Mouse (Mus musculus) cerebellum, adult 9-10 months (tissue): Measurements from ENCODE around the gene Stac2.

Experiments used
- DNase-seq: peaks from one replicate; pipeline ENCODE4 v3.0.0; 2022

Stac2 gene

GRCm38 (mm10) chr11:97995564-97996288 is 57.5 kb downstream of the Stac2 start, which contains the start of gene Arl5c:
Gene Arl5c (minus strand): TSS chr11:97996181.
- no peak for DNase-seq

- peak; percentile 73 for DNase-seq
Measured at GRCm38 (mm10) chr11:97994539-97995100, 58.6 kb downstream of the Stac2 start.

GRCm38 (mm10) chr11:97988530-97989096 is 64.6 kb downstream of the Stac2 start:
- DNase-seq, result peak; percentile 95

DNA sequence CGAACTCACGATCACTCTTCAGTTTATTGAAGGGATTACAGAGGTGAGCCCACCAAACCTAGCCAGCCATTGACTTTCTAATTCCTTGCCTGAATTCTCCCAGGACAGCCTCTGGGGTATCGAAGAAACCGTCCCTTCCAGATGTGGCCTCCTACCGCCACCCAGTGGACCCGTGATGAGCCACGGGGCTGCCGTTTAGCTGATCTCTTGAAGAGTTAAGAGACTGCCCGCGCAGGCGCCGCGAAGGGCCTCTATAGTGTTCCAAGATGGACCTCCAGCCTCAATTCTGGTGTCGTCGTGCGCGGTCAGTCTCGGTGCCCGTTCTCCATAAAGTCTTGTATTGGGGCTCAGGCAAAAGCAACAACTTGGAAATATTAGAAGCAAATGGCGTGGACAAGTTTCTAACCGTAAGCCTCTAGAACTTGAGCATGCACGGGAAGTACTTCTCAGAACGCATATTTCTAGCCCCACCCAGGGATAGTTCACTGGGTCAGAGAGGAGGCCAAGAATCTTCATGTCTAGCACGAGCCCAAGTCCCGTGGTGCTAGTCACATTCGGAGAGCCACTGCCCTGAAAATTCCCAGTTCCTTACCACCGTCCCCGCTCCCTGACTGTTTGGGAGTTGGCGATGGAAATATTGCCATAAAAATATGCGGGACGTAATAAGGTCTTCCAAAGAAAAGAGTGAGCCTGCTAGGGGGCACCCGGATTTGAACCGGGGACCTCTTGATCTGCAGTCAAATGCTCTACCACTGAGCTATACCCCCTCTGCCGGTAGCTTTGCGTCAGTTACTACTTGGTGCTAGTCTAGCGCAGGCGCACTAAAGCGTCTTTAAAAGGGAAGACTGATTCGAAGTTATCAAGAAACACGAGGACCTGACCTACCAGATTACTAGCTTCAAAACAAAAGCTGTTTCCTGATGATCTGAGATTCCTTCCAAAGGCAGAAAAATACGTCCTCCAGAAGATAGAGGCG is 65.4 kb downstream of the Stac2 start:
- DNase-seq, result peak; percentile 97

- DNase-seq, result no peak
Measured at GRCm38 (mm10) chr11:97986738-97987465, 66.4 kb downstream of the Stac2 start.
